In the genomic region with DNA sequence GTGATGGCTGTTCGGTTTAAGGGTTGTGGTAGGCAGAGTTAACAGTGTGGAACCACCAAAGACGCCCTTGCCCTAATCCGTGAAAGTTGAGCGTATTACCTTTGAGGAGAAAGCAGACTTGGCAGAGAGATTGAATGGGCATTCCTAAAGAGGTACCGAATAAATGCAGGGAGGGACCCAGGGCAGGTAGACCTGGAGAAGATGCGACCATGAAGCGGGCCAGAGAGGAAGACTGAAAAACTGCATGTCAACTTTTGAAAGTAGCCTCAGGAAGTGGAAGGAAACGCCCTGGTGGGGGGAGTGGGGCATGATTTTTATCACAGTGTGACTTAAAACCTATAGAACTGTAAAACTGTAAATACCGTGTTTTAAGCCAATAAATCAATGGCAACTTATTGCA, we compare ENCODE assay signal across 15 mouse cellular contexts. TPM values are rescaled to one million over a fixed set of nuclear protein-coding genes. Genes with fewer than 3 reads are reported as not detected.
DNase-seq lines count a peak whose midpoint lies in the region; ATAC-seq and TF ChIP-seq lines count a peak whose summit lies in the region.
"Had no signal": no experiment of that assay in that cellular context is flagged by ENCODE, and none has a peak within 500 bp of the region (broad histone marks: within the 10 kb centered on the region; RNA-seq: fewer than 3 reads in every experiment).

No protein-coding gene starts in this region.

- H3K9ac ChIP-seq in heart, embryonic 14.5 days (ENCODE audit: low read length) = peak overlapping the region; percentile 89
- no peak overlapping the region for H3K9ac ChIP-seq in neural tube, embryonic 14.5 days (replicated peaks; ENCODE audit: low read depth, low read length)
- no peak overlapping the region for H3K9ac ChIP-seq in neural tube, embryonic 15.5 days (replicated peaks)
- H3K9ac ChIP-seq in forebrain, embryonic 12.5 days = no peak overlapping the region
- H3K9ac ChIP-seq: liver, embryonic 13.5 days had no signal

- 87% methylated on average over 9 of the region's 9 CpGs for WGBS in heart, embryonic 14.5 days
- 81% methylated on average over 9 of the region's 9 CpGs for WGBS in neural tube, embryonic 14.5 days
- WGBS in neural tube, embryonic 15.5 days = 86% methylated on average over 9 of the region's 9 CpGs
- 87% methylated on average over 9 of the region's 9 CpGs for WGBS in forebrain, embryonic 12.5 days

- peak overlapping the region; percentile 82 for H3K4me2 ChIP-seq in heart, embryonic 14.5 days (ENCODE audit: low read length)
- H3K4me2 ChIP-seq in neural tube, embryonic 14.5 days (ENCODE audit: low read depth, low read length) = peak overlapping the region; percentile 11; the same call in 1 of the 2 replicates
- H3K4me2 ChIP-seq in neural tube, embryonic 15.5 days = no peak overlapping the region
- H3K4me2 ChIP-seq in forebrain, embryonic 12.5 days = no peak overlapping the region

- ATAC-seq in heart, embryonic 14.5 days (ENCODE audit: insufficient number of reproducible peaks, insufficient read depth, low FRiP score, low read depth) = no peak
- ATAC-seq in neural tube, embryonic 14.5 days (ENCODE audit: low read depth) = no peak
- no peak for ATAC-seq in neural tube, embryonic 15.5 days (ENCODE audit: low FRiP score)
- ATAC-seq in forebrain, embryonic 12.5 days (ENCODE audit: low FRiP score) = no peak
- ATAC-seq: forebrain, embryonic 16.5 days had no signal

- no peak for DNase-seq in heart, postnatal 14 days
- DNase-seq in layer of hippocampus, adult 2 months (ENCODE audit: low spot score in 2 of 2) = no peak
- no peak for DNase-seq in layer of hippocampus, postnatal 25 days (ENCODE audit: extremely low spot score in 1 of 2, low spot score in 1 of 2)
- DNase-seq in thymus, postnatal 0 days (ENCODE audit: low spot score) = no peak
- DNase-seq: adrenal gland, postnatal 10 days; cerebellum, adult 9-11 months; gastrocnemius, postnatal 14 days; liver, embryonic 13.5 days; thymus, postnatal 25 days had no signal

- H3K27me3 ChIP-seq in heart, embryonic 14.5 days (ENCODE audit: control insufficient read depth, insufficient read depth, low read length) = no peaks in the 10 kb centered on the region
- peaks cover 16% of the 10 kb centered on the region for H3K27me3 ChIP-seq in neural tube, embryonic 14.5 days (ENCODE audit: control insufficient read depth, insufficient read depth, low read length)
- peaks cover 25% of the 10 kb centered on the region for H3K27me3 ChIP-seq in neural tube, embryonic 15.5 days (replicated peaks)
- H3K27me3 ChIP-seq in forebrain, embryonic 12.5 days = peaks cover 22% of the 10 kb centered on the region

- H3K27ac ChIP-seq in heart, embryonic 14.5 days (replicated peaks in 1 of 2; ENCODE audit: control insufficient read depth in 1 of 2, insufficient read depth in 1 of 2, low read depth in 2 of 2, low read length in 2 of 2) = no peak overlapping the region
- H3K27ac ChIP-seq in layer of hippocampus, adult 2 months = no peak overlapping the region
- no peak overlapping the region for H3K27ac ChIP-seq in neural tube, embryonic 14.5 days (ENCODE audit: low read depth, low read length)
- no peak overlapping the region for H3K27ac ChIP-seq in neural tube, embryonic 15.5 days (replicated peaks)
- H3K27ac ChIP-seq in forebrain, embryonic 12.5 days = no peak overlapping the region
- H3K27ac ChIP-seq: liver, embryonic 13.5 days had no signal

- H3K36me3 ChIP-seq in heart, embryonic 14.5 days (ENCODE audit: control insufficient read depth, insufficient read depth, low read length) = no peaks in the 10 kb centered on the region
- H3K36me3 ChIP-seq in neural tube, embryonic 14.5 days (ENCODE audit: control insufficient read depth, insufficient read depth, low read length) = no peaks in the 10 kb centered on the region
- no peaks in the 10 kb centered on the region for H3K36me3 ChIP-seq in neural tube, embryonic 15.5 days
- no peaks in the 10 kb centered on the region for H3K36me3 ChIP-seq in forebrain, embryonic 12.5 days (replicated peaks)
- H3K36me3 ChIP-seq: liver, embryonic 13.5 days had no signal

- intact Hi-C loops in heart, postnatal 14 days (cut with DNase I) = no loop called here

- no peaks in the 10 kb centered on the region for H3K9me3 ChIP-seq in heart, embryonic 14.5 days (ENCODE audit: control insufficient read depth, low read length)
- no peaks in the 10 kb centered on the region for H3K9me3 ChIP-seq in neural tube, embryonic 14.5 days (ENCODE audit: control insufficient read depth, low read length)
- no peaks in the 10 kb centered on the region for H3K9me3 ChIP-seq in neural tube, embryonic 15.5 days (replicated peaks)
- H3K9me3 ChIP-seq in forebrain, embryonic 12.5 days = no peaks in the 10 kb centered on the region
- H3K9me3 ChIP-seq: liver, embryonic 13.5 days had no signal

- H3K4me3 ChIP-seq in heart, embryonic 14.5 days (ENCODE audit: control insufficient read depth in 1 of 2, insufficient read depth in 1 of 2, low read depth in 1 of 2, low read length in 2 of 2) = peak overlapping the region; percentile 1 to 84; a peak in 3 of 4 replicates
- peak overlapping the region; percentile 63; the same call in 1 of the 2 replicates for H3K4me3 ChIP-seq in layer of hippocampus, adult 2 months
- no peak overlapping the region for H3K4me3 ChIP-seq in neural tube, embryonic 14.5 days (ENCODE audit: low read depth, low read length)
- no peak overlapping the region for H3K4me3 ChIP-seq in neural tube, embryonic 15.5 days (replicated peaks)
- H3K4me3 ChIP-seq in forebrain, embryonic 12.5 days (replicated peaks) = no peak overlapping the region

- no peak for TF ChIP-seq CTCF in layer of hippocampus, adult 2 months (conservative IDR thresholded peaks at IDR 0.05)

- peaks cover 12 to 36% of the 10 kb centered on the region in 2 experiments for H3K4me1 ChIP-seq in heart, embryonic 14.5 days (ENCODE audit: control insufficient read depth in 2 of 2, insufficient read depth in 2 of 2, low read length in 2 of 2)
- H3K4me1 ChIP-seq in neural tube, embryonic 14.5 days (ENCODE audit: control insufficient read depth, insufficient read depth, low read length) = 0 out of 2 replicates have a peak, but pooled peaks cover 2% of the 10 kb centered on the region
- peaks cover 13% of the 10 kb centered on the region for H3K4me1 ChIP-seq in neural tube, embryonic 15.5 days
- peaks cover 10% of the 10 kb centered on the region; the same call in 1 of the 2 replicates for H3K4me1 ChIP-seq in forebrain, embryonic 12.5 days

RNA-seq across cellular contexts. Expression of a gene that starts 2.3 kb away (rescaled TPM):
- polyA plus RNA-seq in heart, embryonic 14.5 days (2014; fragmentation: Nextera tagmentation; extraction: Ambion mirVana) = 8.4 and 11.1 TPM in 2 replicates
- 10 to 100 TPM; 10.7 to 14.7 TPM for total RNA-seq in heart, postnatal 14 days (2021)
- 1 to 10 TPM; 1.5 to 4.1 TPM for total RNA-seq in layer of hippocampus, adult 2 months (2021)
- 1 to 10 TPM in 1 of 2 experiments, under 1 TPM in 1; 0.84 to 2.6 TPM for total RNA-seq in layer of hippocampus, postnatal 25 days (2021)
- polyA plus RNA-seq in neural tube, embryonic 14.5 days (2014; fragmentation: Nextera tagmentation; extraction: Ambion mirVana) = 1.8 and 4.0 TPM in 2 replicates
- polyA plus RNA-seq in neural tube, embryonic 15.5 days (2015; fragmentation: Nextera tagmentation; extraction: Ambion mirVana) = 2.9 and 4.6 TPM in 2 replicates
- polyA plus RNA-seq in forebrain, embryonic 12.5 days (2016; fragmentation: Nextera tagmentation; extraction: Ambion mirVana) = 1.6 and 3.6 TPM in 2 replicates
- polyA plus RNA-seq in thymus, postnatal 0 days (2015; fragmentation: Nextera tagmentation; extraction: Ambion mirVana) = 2.0 and 2.6 TPM in 2 replicates

RNA-seq across cellular contexts. Expression of a gene that starts 2.4 kb away (rescaled TPM):
- 32.6 and 32.9 TPM in 2 replicates for polyA plus RNA-seq in heart, embryonic 14.5 days (2014; fragmentation: Nextera tagmentation; extraction: Ambion mirVana)
- total RNA-seq in heart, postnatal 14 days (2021) = 10 to 100 TPM; 63.3 to 64.1 TPM
- total RNA-seq in layer of hippocampus, adult 2 months (2021) = 1 to 10 TPM; 5.3 to 7.1 TPM
- total RNA-seq in layer of hippocampus, postnatal 25 days (2021) = 1 to 10 TPM; 5.3 to 7.4 TPM
- 4.6 and 9.7 TPM in 2 replicates for polyA plus RNA-seq in neural tube, embryonic 14.5 days (2014; fragmentation: Nextera tagmentation; extraction: Ambion mirVana)
- 7.0 and 8.7 TPM in 2 replicates for polyA plus RNA-seq in neural tube, embryonic 15.5 days (2015; fragmentation: Nextera tagmentation; extraction: Ambion mirVana)
- polyA plus RNA-seq in forebrain, embryonic 12.5 days (2016; fragmentation: Nextera tagmentation; extraction: Ambion mirVana) = 4.8 and 5.2 TPM in 2 replicates
- polyA plus RNA-seq in thymus, postnatal 0 days (2015; fragmentation: Nextera tagmentation; extraction: Ambion mirVana) = 2.0 and 2.5 TPM in 2 replicates
- total RNA-seq: MEL had no signal

RNA-seq across cellular contexts. Expression of a gene that starts 9.4 kb away (rescaled TPM):
- polyA plus RNA-seq in heart, embryonic 14.5 days (2014; fragmentation: Nextera tagmentation; extraction: Ambion mirVana) = 6.8 and 7.3 TPM in 2 replicates
- total RNA-seq in heart, postnatal 14 days (2021) = 10 to 100 TPM; 18.6 to 19.3 TPM
- 10 to 100 TPM; 19.8 to 22.5 TPM for total RNA-seq in layer of hippocampus, adult 2 months (2021)
- total RNA-seq in layer of hippocampus, postnatal 25 days (2021) = 10 to 100 TPM; 21.0 to 22.7 TPM
- 5.6 and 6.5 TPM in 2 replicates for polyA plus RNA-seq in neural tube, embryonic 14.5 days (2014; fragmentation: Nextera tagmentation; extraction: Ambion mirVana)
- 6.7 TPM in 2 replicates for polyA plus RNA-seq in neural tube, embryonic 15.5 days (2015; fragmentation: Nextera tagmentation; extraction: Ambion mirVana)
- polyA plus RNA-seq in forebrain, embryonic 12.5 days (2016; fragmentation: Nextera tagmentation; extraction: Ambion mirVana) = 3.6 and 4.4 TPM in 2 replicates
- 6.5 and 7.8 TPM in 2 replicates for polyA plus RNA-seq in thymus, postnatal 0 days (2015; fragmentation: Nextera tagmentation; extraction: Ambion mirVana)

Comparison
In these comparisons a context has a peak if more than half of its experiments do, and no peak if none do; other contexts are left out.
1. H3K4me2 ChIP-seq: peak in heart, embryonic 14.5 days (single experiment) and neural tube, embryonic 14.5 days (single experiment); none in neural tube, embryonic 15.5 days (single experiment) and forebrain, embryonic 12.5 days (single experiment).
2. H3K4me3 ChIP-seq: peak in heart, embryonic 14.5 days (2 of 2) and layer of hippocampus, adult 2 months (single experiment); none in neural tube, embryonic 14.5 days (single experiment), neural tube, embryonic 15.5 days (single experiment) and forebrain, embryonic 12.5 days (single experiment).